Mouse (Mus musculus): ENCODE results near the gene Itpr1. TPM values are rescaled to one million over a fixed set of nuclear protein-coding genes. Genes with fewer than 3 reads are reported as not detected.
A peak's percentile ranks its signal among the peaks of the same experiment; 100 is the strongest.

Itpr1 gene
- polyA plus RNA-seq, 1 experiment from 2014 or later: 6.5 TPM

DNA sequence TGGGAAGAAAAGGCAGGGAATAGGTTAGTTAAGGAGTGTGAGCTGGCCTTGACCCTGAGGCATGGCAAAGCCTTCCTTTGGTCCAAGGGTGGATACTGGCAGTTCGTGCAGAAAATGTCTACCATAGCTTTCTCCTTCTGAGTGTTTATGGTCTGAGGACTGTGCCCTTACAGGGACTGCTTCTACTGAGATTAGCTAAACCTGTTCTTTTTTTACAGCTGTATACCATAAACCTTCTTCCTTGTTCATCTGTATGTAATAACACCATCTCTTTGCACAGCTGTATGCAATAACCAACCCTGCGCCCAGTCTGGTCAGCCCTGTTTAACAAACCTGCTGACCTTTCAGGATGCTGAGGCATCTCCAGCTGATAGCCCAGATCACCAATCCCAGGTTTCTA, 8.6 kb upstream of the Itpr1 start:
- no peak for DNase-seq (ENCODE audit: low spot score)
- Histone ChIP-seq H3K36me3 (replicated peaks; ENCODE audit: control insufficient read depth, insufficient read depth, low read depth, low read length) (no peaks in the 10 kb centered on the region), H3K9ac (replicated peaks; ENCODE audit: low read length) (no peak overlapping the region), H3K27me3 (ENCODE audit: control insufficient read depth, insufficient read depth, low read length) (no peaks in the 10 kb centered on the region), H3K4me3 (ENCODE audit: low read depth, low read length) (no peak overlapping the region), H3K9me3 (replicated peaks; ENCODE audit: control insufficient read depth, low read length) (no peaks in the 10 kb centered on the region), H3K4me1 (ENCODE audit: control insufficient read depth, insufficient read depth, low read length) (no peaks in the 10 kb centered on the region), H3K4me2 (ENCODE audit: low read depth, low read length) (no peak overlapping the region), H3K27ac (replicated peaks; ENCODE audit: low read depth, low read length) (no peak overlapping the region)
- no peak for ATAC-seq (replicated peaks; ENCODE audit: insufficient number of reproducible peaks, low FRiP score, low TSS enrichment, low read depth)
- whole genome bisulfite sequencing: 88% methylated on average over 2 of the region's 2 CpGs

- no peak overlapping the region for H3K9ac ChIP-seq (replicated peaks; ENCODE audit: low read length)
- 77% methylated on average over 4 of the region's 4 CpGs for WGBS
- no peak for DNase-seq (ENCODE audit: low spot score)
- H3K4me1 ChIP-seq (ENCODE audit: control insufficient read depth, insufficient read depth, low read length): no peaks in the 10 kb centered on the region
- no peak for ATAC-seq (replicated peaks; ENCODE audit: insufficient number of reproducible peaks, low FRiP score, low TSS enrichment, low read depth)
- no peak overlapping the region for H3K4me2 ChIP-seq (ENCODE audit: low read depth, low read length)
- H3K27ac ChIP-seq (replicated peaks; ENCODE audit: low read depth, low read length): no peak overlapping the region
- no peak overlapping the region for H3K4me3 ChIP-seq (ENCODE audit: low read depth, low read length)
- H3K27me3 ChIP-seq (ENCODE audit: control insufficient read depth, insufficient read depth, low read length): no peaks in the 10 kb centered on the region
- H3K36me3 ChIP-seq (replicated peaks; ENCODE audit: control insufficient read depth, insufficient read depth, low read depth, low read length): no peaks in the 10 kb centered on the region
- H3K9me3 ChIP-seq (replicated peaks; ENCODE audit: control insufficient read depth, low read length): no peaks in the 10 kb centered on the region
Measured at GRCm38 (mm10) chr6:108206145-108206544, 6.8 kb upstream of the Itpr1 start.

DNA sequence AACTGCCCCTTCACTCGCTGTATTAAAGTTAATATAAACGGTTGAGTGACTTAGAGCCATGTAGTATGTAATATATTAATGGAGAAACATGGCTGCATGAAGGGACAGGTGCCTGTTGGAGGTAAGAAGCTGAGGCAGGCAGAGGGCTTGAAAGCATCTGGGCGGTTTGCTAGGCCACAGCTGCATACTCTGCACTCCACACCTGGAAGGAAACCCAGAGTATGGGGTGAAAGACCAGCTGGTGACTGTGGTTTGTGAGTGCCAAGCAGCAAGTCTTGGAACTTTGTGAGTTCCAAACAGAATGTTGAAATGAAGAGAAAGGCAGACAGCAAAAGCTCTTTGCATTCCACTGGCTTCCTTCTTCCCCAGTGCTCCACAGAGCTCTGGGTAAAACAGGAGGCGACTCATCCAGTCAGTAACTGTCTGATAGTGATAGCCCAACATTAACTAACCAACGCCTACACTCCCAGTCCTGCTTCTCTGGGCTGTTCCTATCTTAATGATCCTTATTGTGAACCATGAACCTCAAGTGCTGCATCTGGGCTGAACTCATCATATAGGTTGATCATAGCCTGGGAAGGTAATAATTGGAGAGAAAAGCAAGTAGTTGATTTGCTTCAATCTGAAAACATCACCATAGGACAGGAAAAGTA, 5.9 kb upstream of the Itpr1 start:
- Histone ChIP-seq H3K27me3 (ENCODE audit: control insufficient read depth, insufficient read depth, low read length) (no peaks in the 10 kb centered on the region), H3K4me2 (ENCODE audit: low read depth, low read length) (no peak overlapping the region), H3K27ac (replicated peaks; ENCODE audit: low read depth, low read length) (no peak overlapping the region), H3K9ac (replicated peaks; ENCODE audit: low read length) (no peak overlapping the region), H3K4me1 (ENCODE audit: control insufficient read depth, insufficient read depth, low read length) (no peaks in the 10 kb centered on the region), H3K36me3 (replicated peaks; ENCODE audit: control insufficient read depth, insufficient read depth, low read depth, low read length) (no peaks in the 10 kb centered on the region), H3K9me3 (replicated peaks; ENCODE audit: control insufficient read depth, low read length) (no peaks in the 10 kb centered on the region), H3K4me3 (ENCODE audit: low read depth, low read length) (no peak overlapping the region)
- ATAC-seq (replicated peaks; ENCODE audit: insufficient number of reproducible peaks, low FRiP score, low TSS enrichment, low read depth) (no peak), DNase-seq (ENCODE audit: low spot score) (no peak)
- 82% methylated on average over 5 of the region's 5 CpGs for WGBS

DNA sequence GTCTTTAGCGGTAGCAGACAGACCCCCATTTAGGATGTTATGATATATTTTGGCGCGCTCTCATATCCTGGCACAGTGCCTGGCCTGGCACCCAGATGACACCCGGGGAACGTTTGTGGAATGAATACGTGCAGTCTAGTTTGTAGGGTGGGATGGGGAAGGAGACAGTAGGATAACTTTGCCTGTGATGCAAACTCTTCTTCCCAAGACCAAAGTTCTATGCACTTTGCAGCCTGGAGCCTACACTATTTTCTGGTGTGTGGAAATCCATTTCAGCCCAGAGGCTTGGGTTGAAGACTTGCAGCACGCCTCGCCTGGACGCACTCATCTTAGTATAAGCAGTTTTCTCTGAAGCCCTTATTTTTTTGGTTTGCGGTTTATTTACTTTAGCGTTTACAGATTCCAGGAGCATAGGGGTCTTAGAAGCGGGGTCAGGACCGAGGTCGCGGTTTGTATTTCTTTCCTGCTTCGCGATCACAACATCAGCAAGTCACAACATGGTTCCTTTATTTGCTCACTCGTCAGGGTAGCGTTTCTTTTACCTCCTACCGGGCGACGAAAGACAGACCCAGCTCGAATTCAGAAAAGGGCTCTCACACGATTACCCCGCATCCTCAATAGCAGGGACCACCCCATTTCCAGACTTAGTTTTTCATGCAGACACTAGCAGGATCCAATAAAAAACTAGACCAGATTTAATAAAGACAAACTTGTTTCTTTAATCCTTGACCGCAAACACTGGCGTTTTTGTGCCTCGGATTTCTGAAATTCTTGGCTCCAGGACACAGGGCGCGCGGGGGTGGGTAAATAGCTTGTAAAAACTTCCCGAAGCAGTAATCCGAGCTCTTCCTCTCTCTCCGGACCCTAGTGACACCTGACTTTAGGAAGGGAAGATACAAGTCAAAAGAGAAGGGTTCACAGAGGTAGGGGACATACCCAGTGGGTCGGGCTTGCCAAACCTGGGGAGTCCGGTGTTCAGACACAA, 708 bp upstream of the Itpr1 start:
- no peaks in the 10 kb centered on the region for H3K9me3 ChIP-seq (replicated peaks; ENCODE audit: control insufficient read depth, low read length)
- DNase-seq (ENCODE audit: low spot score) (peak; percentile 58), ATAC-seq (replicated peaks; ENCODE audit: insufficient number of reproducible peaks, low FRiP score, low TSS enrichment, low read depth) (peak; percentile 37; the same call in 1 of the 2 replicates)
- H3K4me2 ChIP-seq (ENCODE audit: low read depth, low read length): peak overlapping the region; percentile 36
- H3K4me3 ChIP-seq (ENCODE audit: low read depth, low read length): peak overlapping the region; percentile 64
- H3K36me3 ChIP-seq (replicated peaks; ENCODE audit: control insufficient read depth, insufficient read depth, low read depth, low read length): no peaks in the 10 kb centered on the region
- no peaks in the 10 kb centered on the region for H3K4me1 ChIP-seq (ENCODE audit: control insufficient read depth, insufficient read depth, low read length)
- peak overlapping the region; percentile 25 for H3K9ac ChIP-seq (replicated peaks; ENCODE audit: low read length)
- no peaks in the 10 kb centered on the region for H3K27me3 ChIP-seq (ENCODE audit: control insufficient read depth, insufficient read depth, low read length)
- H3K27ac ChIP-seq (replicated peaks; ENCODE audit: low read depth, low read length): no peak overlapping the region
- 7% methylated on average over 36 of the region's 36 CpGs for WGBS

DNA sequence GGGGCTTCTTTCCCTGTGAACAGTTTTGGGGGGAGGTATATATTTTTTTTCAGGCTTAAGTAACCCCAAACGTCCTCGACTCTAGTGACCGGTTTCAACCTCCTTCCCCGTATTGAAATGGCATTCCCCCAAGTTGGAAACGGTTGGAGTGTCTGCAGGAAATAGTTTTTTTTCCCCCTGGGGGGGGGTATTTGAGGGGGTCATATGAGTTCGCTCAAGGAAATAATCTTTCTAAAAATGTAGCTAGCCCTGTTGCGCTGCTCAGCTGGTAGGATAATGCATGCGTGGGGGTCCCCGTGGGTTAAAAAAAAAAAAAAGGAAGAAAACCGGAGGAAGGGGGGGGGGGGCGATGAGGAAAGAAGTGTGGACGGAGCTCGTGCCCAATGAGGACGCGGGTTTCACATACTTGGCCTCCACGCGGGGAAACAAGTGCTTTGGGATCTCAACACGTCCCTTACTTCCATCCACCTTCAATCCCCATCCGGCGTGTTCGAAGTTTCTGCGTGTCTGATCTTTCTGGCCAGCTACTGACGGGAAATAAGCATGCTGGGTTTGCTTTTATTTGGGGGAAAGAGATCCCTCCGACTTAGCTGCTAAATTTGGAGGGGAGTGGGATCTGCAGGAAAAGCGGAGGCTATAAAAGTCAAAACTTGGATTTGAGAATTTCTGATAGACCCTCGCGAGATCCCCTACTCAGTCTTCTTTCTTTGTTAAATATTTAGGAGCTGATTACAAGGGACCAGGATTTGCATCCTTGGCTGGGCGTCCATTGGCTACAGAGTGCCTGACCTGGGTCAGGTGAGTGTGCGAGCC, 791 bp downstream of the Itpr1 start:
- Histone ChIP-seq H3K9ac (replicated peaks; ENCODE audit: low read length) (peak overlapping the region; percentile 71), H3K9me3 (replicated peaks; ENCODE audit: control insufficient read depth, low read length) (no peaks in the 10 kb centered on the region), H3K27me3 (ENCODE audit: control insufficient read depth, insufficient read depth, low read length) (no peaks in the 10 kb centered on the region), H3K4me1 (ENCODE audit: control insufficient read depth, insufficient read depth, low read length) (no peaks in the 10 kb centered on the region), H3K4me3 (ENCODE audit: low read depth, low read length) (peak overlapping the region; percentile 64), H3K4me2 (ENCODE audit: low read depth, low read length) (peak overlapping the region; percentile 82), H3K27ac (replicated peaks; ENCODE audit: low read depth, low read length) (0 out of 2 replicates have a peak overlapping the region, but pooled peaks have one; percentile 54), H3K36me3 (replicated peaks; ENCODE audit: control insufficient read depth, insufficient read depth, low read depth, low read length) (no peaks in the 10 kb centered on the region)
- DNase-seq (ENCODE audit: low spot score) (peak; percentile 45), ATAC-seq (replicated peaks; ENCODE audit: insufficient number of reproducible peaks, low FRiP score, low TSS enrichment, low read depth) (0 out of 2 replicates have a peak, but pooled peaks have one; percentile 2)
- under 1% methylated on average over 28 of the region's 29 CpGs for WGBS

GRCm38 (mm10) chr6:108214294-108214925, 1.5 kb downstream of the Itpr1 start:
- Histone ChIP-seq H3K9me3 (replicated peaks; ENCODE audit: control insufficient read depth, low read length) (no peaks in the 10 kb centered on the region), H3K4me3 (ENCODE audit: low read depth, low read length) (peak overlapping the region; percentile 64), H3K4me1 (ENCODE audit: control insufficient read depth, insufficient read depth, low read length) (no peaks in the 10 kb centered on the region), H3K9ac (replicated peaks; ENCODE audit: low read length) (peak overlapping the region; percentile 71; the same call in 1 of the 2 replicates), H3K36me3 (replicated peaks; ENCODE audit: control insufficient read depth, insufficient read depth, low read depth, low read length) (no peaks in the 10 kb centered on the region), H3K27ac (replicated peaks; ENCODE audit: low read depth, low read length) (no peak overlapping the region), H3K4me2 (ENCODE audit: low read depth, low read length) (peak overlapping the region; percentile 82), H3K27me3 (ENCODE audit: control insufficient read depth, insufficient read depth, low read length) (no peaks in the 10 kb centered on the region)
- ATAC-seq (replicated peaks; ENCODE audit: insufficient number of reproducible peaks, low FRiP score, low TSS enrichment, low read depth): no peak
- no peak for DNase-seq (ENCODE audit: low spot score)
- WGBS: 14% methylated on average over 10 of the region's 10 CpGs

- no peak overlapping the region for H3K27ac ChIP-seq (replicated peaks; ENCODE audit: low read depth, low read length)
- no peak overlapping the region for H3K4me3 ChIP-seq (ENCODE audit: low read depth, low read length)
- 59% methylated on average over 5 of the region's 5 CpGs for WGBS
- H3K4me1 ChIP-seq (ENCODE audit: control insufficient read depth, insufficient read depth, low read length): no peaks in the 10 kb centered on the region
- no peak overlapping the region for H3K9ac ChIP-seq (replicated peaks; ENCODE audit: low read length)
- ATAC-seq (replicated peaks; ENCODE audit: insufficient number of reproducible peaks, low FRiP score, low TSS enrichment, low read depth) (no peak), DNase-seq (ENCODE audit: low spot score) (peak; percentile 43)
- H3K27me3 ChIP-seq (ENCODE audit: control insufficient read depth, insufficient read depth, low read length): no peaks in the 10 kb centered on the region
- no peaks in the 10 kb centered on the region for H3K9me3 ChIP-seq (replicated peaks; ENCODE audit: control insufficient read depth, low read length)
- H3K36me3 ChIP-seq (replicated peaks; ENCODE audit: control insufficient read depth, insufficient read depth, low read depth, low read length): no peaks in the 10 kb centered on the region
- no peak overlapping the region for H3K4me2 ChIP-seq (ENCODE audit: low read depth, low read length)
Measured at GRCm38 (mm10) chr6:108216091-108216490, 3.2 kb downstream of the Itpr1 start.

Data from embryonic facial prominence, embryonic 11.5 days (tissue).